Mouse (Mus musculus): ENCODE results near the gene Rinl. TPM values are rescaled to one million over a fixed set of nuclear protein-coding genes. Genes with fewer than 3 reads are reported as not detected.

The Rinl gene
- under 1 TPM; 0.45 to 0.46 TPM for total RNA-seq (2021)
- long read RNA-seq, experiment 1, partial matches to known transcripts: 0 of 2 reads
- long read RNA-seq, experiment 1, other reads (novel, unspliced or antisense): 1 of 2 reads
- long read RNA-seq, experiment 2: 0 reads

DNA sequence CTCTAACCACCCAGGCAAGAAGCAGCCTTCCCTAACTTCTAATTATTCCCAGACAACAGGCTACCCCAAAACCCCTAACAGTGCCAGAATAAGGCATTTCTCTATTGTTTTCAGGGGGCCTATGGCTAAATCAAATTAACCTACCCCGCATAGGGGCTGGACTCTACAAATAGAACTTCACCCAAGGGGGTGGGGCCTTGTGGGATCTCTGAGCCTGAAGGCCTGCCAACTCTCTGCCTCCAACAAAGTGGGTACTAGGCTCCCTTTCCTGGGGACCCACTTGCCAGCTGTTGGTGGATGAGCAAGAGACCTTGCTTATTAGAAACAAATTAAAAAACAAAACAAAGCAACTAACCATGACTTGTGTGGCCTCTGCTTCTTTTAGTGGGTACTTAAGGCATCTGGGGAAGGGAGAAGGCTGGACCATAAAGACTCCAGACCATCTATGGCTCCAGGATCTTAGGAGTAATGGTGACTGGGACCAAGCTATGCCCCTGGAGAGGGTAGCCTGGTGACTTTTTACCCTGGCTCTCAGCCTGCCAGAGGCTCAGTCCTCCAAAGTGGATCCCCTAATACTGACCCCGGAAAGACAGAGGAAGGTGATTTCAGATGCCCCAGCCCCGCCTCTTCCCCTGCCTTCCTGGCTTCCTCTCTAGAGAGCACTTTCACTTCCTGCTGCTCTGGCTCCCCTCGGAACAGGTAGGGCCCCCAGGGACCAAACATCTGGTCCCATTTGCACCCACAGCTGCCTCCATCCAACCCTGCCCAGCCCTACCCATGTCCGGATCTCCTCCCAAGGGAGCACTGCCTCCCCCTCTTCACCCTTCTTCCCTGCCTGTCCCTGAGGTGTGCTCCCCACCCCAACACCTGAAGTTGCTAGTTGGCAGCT is at the start of gene Rinl:
Gene Rinl, plus strand, starts transcription at position 663 of the 889 bp plus-strand sequence.
- DNase-seq (ENCODE audit: low spot score): no peak

DNA sequence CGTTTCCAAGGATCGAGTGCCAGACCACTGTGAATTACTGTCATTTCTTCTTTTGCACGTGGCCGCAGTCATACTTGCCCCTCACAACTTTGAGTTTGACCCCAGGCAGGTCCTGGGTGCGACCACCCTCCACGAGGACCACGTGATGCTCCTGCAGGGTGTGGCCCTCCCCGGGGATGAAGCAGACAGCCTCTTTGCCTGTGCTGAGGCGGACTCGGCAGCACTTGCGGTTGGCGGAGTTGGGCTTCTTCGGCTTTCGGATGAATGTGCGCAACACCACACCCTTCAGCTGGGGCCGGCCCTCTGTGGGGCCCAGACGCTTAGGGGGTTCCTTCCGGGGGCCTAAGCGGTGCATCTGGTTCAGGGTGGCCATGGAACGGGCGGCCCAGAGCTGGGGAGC is 48.9 kb upstream of the Rinl start:
- DNase-seq (ENCODE audit: low spot score): no peak

DNA sequence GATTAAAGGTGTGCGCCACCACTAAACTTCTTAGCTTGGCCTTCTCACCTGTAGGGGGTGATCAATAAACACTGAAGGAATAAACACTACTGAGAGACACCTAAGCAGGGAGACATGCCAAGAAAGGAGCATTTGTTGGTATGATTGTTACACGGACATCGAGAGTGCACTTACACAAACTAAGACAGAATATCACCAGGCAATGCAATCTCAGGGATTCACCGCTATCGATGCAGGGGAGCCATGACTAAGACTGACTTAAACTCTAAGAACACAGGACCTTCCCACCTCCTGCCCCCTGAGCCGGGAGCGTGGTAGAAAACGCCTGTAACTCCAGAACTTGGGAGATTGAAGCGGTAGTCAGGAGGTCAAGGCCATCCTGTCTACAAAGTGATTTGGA is 47.8 kb upstream of the Rinl start:
- DNase-seq (ENCODE audit: low spot score): no peak

DNA sequence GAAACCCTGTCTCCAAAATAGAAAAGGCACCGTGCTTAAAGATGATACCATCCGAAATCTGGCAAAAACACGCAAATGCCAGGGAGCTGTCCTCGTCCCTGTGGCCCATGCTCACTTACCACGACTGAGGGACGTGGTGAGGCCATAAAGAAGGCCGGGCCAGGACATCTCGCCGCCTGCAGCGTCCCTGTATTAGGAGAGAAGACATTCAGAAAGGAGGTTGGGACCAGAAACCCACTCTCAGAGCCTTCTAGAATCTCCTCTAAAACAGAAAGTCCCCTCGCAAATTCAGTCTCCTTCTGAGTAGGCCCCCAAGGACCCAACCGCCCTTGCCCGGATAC is 47.4 kb upstream of the Rinl start:
- no peak for DNase-seq (ENCODE audit: low spot score)

DNA sequence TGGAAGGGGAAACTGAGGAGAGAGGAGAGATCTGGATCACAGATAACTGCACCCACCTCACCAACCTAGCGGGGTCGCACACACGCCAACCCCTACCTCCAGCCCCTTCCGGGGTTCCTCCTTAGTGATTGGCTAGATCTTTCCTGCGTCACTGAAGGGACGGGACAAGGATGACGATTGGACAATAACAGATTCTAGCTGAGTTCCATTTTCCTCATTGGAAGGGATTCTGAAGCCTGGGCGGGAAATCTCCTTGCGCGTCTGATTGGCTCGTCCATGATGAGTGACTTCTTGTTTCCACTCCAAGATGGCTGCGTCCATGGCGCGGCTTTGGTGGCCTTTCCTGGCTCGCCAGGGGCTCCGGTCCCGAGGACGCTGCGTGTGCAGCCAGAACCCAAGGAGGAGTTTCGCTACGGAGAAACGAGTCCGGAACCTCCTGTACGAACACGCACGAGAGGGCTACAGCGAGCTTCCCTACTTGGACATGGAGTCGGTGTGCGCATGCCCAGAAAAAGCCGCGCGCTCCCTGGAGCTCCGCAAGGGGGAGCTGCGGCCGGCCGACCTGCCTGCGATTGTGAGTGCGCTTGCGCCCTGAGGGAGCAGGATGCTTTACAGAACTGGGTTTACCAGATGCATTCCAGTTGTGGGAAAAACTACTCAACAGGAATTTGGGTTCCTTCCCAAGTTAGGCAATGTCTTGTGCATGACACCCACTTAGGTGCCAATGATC is 46.9 kb upstream of the Rinl start, which contains the start of the genes Mrps12 and Sars2:
Gene Mrps12, minus strand, starts transcription at position 112 of the 730 bp plus-strand sequence.
Gene Sars2, plus strand, starts transcription at position 284 of the 730 bp plus-strand sequence.
- peak; percentile 96 for DNase-seq (ENCODE audit: low spot score)

DNA sequence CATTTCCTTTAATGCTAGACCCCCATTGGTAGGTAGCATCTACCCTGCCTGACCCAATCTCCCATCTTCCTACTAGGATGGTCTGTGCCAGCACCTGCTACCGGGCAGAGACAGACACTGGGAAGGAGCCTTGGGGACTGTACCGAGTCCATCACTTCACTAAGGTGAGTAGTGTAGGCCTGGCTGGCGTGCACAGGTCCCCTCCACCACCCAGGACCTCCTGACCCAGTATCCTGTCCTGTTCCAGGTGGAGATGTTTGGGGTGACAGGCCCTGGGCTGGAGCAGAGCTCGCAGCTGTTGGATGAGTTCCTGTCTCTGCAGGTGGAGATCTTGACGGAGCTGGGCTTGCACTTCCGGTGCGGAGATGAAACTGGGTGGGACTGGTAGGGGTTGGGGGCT is 38.8 kb upstream of the Rinl start:
- DNase-seq (ENCODE audit: low spot score): no peak

DNA sequence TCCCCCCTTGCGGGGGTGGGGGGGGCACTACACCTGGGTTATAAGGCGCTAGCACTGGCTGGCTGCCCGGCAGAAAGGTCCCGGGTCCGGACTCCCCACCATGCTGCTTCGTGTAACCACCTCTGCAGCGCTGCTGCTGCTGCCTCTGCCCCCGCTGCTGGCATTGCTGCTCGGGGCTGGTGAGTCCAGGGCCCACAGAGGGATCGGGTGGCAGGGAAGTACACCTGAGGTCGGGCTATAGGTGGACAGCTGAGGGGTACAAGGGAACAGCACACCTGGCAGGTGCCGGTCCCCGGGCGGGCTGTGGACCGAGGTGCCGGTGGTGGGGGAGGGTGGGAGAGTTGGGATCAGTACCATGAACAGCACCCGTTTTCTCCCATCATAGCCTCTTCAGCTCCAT is 32.7 kb upstream of the Rinl start, which contains the start of gene Ccer2:
Gene Ccer2, plus strand, starts transcription at position 96 of the 400 bp plus-strand sequence.
- DNase-seq (ENCODE audit: low spot score): no peak

DNA sequence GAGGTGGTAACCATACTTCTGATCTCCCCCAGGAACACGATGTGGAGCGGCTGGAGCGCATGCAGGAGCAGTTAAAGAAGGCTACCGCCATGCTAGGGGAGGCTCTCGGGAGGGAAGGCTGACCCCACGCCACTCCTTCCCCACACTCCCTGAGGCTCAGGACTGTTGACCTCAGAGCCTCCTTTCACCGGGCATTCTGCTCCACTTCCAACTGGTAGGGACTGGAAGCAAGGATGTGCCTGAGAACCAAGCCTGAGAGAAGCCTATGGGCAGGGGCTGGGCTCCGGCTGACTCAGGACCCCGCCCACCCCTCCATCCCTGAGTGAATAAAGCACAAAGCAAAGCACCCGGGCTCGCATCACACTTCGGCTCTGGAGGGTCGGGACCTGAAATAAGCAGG is 30.1 kb upstream of the Rinl start:
- no peak for DNase-seq (ENCODE audit: low spot score)

DNA sequence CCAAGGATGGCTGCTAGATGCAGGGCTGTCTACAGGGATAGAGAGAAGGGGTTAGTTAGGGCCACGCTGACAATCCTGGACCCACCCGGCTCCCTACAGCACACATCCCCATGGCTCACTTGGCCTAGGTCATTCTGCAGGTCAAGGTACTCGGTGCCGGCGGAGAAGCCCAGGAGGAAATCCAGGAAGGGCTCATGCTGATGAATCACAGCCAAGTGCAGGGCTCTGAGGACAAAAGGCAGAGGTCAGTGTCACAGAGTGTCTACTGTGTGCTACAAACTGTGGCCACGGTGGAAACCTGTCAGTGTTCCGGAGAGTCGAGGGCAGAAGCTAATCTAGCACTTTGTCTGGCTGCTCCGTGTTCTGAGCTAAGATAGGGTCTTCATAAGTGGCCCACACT is 26.9 kb upstream of the Rinl start:
- no peak for DNase-seq (ENCODE audit: low spot score)

DNA sequence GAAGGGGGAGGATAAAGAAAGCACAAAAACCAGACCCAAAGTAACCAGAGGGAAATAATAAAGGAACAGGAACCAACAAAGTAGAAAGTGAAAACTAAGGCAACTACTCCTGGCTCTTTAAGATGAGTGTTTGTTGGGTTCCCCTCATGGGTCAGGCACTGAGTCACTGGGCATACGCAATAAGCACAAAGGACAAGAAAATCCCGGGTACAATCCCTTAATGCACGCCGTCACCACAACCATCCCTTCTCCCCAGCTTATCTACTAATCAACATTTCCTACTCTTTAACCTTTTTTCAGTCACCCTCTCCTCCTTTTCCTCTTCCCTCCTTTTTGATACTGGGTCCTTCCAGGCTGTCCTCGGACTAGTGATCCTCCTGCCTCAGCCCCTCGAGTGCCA is 23.6 kb upstream of the Rinl start:
- DNase-seq (ENCODE audit: low spot score): no peak

DNA sequence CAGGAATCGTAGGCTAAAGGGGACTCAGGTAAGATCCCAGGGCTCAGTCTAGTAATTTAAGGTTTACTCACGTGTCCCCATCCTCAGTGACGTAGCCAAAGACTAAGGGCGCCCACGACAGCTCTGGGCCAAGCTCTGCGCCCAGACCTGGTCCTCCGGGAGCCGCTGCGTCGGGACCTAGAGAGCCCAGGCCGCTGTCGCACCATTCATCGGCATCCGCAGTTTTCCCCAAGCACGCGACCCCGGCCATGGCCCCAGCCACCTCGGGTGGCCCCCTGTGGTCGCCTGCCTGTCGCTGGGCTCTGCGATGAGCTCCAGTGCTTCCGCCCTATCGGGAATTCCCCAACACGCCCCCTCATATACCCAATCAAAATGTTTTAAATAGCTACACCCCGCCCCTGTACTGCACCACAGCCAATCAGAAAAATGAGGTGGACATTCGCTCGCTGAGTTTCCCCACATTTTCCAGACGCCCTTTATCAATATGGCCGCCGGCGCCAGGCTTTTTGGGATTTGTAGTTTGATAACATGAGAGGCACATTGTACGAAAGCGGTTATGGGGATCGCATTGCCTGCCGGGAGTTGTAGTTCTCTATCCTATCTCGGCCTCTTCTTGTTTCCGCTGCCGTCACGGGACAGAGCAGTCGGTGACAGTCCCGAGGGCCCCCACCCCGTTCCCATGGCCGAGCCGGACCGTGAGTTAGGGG is 22.4 kb upstream of the Rinl start, which contains the start of gene Sirt2:
Gene Sirt2, plus strand, starts transcription at position 563 of the 707 bp plus-strand sequence.
- peak; percentile 99 for DNase-seq (ENCODE audit: low spot score)

DNA sequence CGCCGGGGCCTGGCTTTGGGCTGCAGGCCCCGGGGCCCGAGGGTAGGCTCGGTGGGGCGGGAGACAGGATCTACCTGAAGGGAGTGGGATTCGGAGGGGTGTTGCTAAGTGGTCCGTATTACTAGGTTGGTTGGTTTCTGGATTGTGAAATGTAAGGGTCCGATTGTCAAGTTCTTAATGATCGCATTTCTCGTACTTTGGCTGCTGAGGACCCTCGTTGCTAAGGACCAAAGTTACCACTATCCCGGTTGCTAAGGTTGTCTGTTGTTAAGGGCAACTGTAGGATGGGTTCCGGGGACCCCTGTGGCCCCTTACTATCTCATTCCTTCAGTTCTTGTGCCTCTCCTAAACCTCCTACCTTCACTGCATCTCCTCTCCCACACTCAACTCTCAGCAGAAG is 21.9 kb upstream of the Rinl start:
- no peak for DNase-seq (ENCODE audit: low spot score)

DNA sequence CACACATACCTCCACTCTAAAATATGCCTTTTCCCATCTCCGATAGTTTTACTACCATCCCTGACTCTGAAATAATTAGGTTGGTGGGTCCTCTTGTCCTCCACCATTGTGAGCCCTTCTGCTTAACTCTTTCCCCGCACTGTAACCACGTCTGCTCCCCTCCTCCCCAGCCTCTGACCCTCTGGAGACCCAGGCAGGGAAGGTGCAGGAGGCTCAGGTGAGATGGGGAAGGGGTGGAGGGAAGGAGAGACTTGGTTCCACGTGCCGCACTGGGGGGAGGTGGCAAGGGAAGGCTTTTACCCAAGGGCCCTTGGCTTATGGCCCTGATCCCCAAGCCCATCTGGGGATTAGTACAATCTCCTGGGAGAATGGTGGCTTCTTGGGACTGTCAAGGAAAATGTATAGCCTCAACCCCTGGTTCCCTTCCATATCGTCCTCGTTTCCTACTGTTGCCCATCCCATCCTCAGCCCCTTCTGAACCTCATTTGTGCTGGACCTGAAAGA is 21.3 kb upstream of the Rinl start, which contains the start of gene Nfkbib:
Gene Nfkbib, minus strand, starts transcription at position 51 of the 504 bp plus-strand sequence.
- no peak for DNase-seq (ENCODE audit: low spot score)

DNA sequence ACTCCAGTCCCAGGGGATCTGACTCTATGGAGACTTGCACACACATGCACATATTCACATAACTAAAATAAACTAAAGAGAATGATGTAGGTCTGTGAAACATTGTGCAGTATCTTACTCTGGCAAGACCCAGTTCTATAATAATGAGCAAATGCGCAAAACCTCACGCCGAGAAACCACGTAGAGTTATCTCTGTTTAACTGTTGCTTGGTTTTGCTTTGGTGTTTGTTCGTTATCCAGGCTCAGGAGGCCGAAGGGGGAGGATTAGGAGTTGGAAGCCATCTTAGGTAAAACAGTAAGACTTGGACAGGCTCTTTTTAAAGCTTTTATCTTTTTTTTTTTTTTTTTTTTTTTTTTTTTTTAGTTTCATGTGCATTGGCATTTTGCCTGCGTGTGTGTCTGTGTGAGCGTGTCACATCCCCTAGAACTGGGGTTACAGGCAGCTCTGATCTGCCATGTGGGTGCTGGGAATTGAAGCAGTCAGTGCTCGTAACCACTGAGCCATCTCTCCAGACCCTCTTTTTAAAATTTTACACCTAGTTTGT is 19.3 kb upstream of the Rinl start:
- no peak for DNase-seq (ENCODE audit: low spot score)

DNA sequence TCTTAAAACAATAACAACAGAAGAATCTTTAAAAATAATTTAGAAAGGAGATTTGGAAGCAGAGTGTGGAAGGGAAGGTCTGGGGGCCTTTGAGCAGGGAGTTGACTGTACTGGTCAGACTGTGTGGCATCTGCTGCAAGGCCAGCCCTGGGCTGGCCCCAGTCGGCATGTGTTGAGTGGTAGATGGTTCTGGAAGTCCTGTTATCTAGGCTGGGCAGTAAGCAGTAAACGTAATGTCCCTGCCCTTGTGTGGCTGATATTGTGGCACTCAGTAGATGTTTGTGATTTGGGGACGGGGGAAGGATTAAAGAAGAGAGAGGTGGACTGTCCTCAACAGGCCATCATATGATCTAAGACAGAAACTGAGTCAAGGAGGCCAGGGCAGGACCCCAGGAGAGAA is 18.5 kb upstream of the Rinl start:
- no peak for DNase-seq (ENCODE audit: low spot score)

DNA sequence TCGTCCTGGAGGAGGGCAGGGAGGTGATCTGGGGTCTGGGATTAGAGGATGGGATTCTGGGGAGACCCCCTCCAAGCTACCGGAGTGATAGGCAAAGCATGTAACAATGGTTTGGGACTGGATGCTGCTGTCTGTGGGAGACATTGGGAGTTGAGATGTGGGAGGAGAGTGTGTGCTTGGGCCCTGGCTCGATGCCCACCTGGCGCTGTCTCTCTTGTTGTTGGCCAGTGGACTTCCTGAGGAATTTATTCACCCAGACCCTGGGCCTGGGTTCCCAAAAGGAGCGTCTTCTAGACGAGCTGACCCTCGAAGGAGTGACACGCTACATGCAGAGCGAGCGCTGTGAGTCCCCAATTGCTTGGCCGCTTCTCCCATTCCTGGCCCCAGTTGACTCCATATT is 16.9 kb upstream of the Rinl start:
- no peak for DNase-seq (ENCODE audit: low spot score)

DNA sequence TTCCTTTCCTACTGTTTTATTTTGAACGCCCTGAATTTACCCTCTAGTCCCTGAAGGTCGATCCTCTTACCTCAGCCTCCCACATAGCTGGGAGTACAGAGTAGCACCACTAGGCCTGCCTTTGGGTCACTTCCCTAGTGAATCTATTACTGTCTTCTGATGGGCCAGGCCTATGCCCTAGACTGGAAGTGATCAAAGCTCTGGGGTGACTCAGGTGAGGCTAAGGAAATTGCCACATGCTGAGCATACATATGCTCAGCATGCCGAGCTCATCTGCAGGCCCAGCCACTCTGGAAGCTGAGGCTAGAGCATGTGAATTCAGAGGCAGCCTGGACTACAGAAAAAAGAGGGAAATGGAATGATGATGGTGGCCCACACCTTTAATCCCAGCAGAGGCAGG is 15.6 kb upstream of the Rinl start:
- DNase-seq (ENCODE audit: low spot score): no peak

DNA sequence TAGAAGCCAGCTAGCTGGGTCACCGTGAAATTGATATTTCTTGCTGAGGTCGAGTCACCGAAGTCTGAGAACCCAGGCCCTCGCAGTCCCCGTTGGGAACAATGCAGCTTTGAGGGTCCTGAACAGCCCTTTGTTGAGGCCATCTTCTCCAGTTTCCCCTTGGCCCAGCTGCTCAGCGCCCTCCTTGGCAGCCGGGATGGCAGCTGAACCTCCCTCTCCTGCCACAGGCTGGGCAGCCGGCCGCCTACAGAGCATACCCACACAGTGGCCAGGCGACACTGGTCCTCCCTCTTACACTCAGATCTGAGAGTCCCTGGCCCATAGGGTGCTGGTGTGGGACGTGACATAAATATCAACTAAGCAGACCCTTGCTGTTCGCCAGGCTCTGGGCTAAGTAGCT is 14.6 kb upstream of the Rinl start:
- no peak for DNase-seq (ENCODE audit: low spot score)

DNA sequence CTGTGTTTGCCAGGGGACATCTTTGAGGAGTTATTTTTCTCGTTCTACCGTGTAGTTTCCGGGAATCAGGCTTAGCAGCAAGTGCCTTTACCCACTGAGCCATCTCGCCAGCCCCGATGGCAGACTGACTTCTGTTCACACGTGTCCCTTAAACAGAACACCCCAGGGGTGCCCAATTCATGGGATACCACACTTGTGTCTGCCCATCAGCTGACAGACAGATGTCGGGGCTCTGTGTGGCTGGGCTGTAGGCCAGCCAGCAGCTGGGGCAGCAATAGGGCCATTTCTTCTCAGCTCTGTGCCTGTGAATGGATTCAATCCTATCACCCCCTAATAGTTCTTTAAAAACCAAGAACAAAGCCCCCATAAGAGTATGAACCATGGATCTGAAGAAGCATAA is 13.6 kb upstream of the Rinl start:
- no peak for DNase-seq (ENCODE audit: low spot score)

DNA sequence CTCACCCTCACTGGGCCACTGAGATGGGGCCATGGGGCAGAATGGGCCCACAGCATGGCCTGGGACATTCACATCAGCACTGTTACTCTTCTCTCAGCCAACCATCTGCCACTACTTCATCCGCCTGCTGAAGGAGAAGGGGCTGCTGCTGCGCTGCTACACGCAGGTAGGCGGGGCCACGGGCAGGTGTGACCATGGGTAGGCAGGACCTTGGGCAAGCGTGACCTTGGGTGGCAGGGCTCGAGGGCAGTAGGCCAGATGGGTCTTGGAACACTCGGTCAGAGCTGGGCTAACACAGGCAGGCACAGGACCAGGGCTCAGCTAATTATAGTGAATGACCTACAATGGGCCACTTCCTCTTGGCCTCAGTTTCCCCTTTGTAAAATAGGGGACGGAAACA is 9.9 kb upstream of the Rinl start:
- DNase-seq (ENCODE audit: low spot score): no peak

DNA sequence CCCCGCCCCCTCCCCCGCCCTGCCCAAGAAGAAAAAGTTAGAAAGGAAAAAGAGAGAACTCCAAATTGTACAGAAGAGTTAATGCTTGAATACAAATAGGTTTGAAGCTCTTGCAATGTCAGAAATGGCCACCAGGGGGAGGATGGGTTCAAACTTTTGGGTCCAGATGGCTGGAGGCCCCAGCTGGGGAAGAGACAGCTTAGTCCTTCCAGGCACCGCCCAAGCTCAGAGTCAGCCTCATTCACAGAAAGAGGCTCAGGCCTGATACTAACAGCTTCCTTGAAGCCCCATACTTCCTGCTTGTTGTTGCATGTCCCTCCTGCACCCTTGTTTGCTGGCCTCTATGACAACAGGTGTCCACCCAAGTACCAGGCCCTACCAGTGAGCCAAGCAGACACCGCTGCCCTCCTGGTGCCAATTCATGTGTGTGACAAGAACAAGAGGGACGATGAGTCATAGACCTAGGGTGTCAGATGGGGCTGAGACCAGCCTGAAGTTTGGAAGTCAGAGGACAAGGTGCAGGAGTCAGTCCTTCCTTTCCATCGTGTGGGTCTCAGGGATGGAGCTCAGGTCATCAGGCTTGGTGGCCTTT is 8.6 kb upstream of the Rinl start:
- DNase-seq (ENCODE audit: low spot score): peak; percentile 92
